Mouse (Mus musculus) lung, embryonic 14.5 days (tissue): Measurements from ENCODE around the gene Eno1. TPM values are rescaled to one million over a fixed set of nuclear protein-coding genes. Genes with fewer than 3 reads are reported as not detected.

Source experiments
- ATAC-seq: fragments of 200-750 bp; cut with Nextera tagmentation; 2 replicates; pipeline ENCODE4 v1.8.0; 2017; ENCODE audit warnings: mild to moderate bottlenecking, moderate TSS enrichment, moderate library complexity; ENCODE audit not compliant: insufficient read depth
- DNase-seq: peaks from one replicate; pipeline ENCODE4 v3.0.0-alpha.2; 2015
- H3K27ac ChIP-seq: fragments of 300-500 bp; sonication (generic); 2 replicates; pipeline ENCODE4 v1.5.1; 2014; ENCODE audit warnings: low read depth, mild to moderate bottlenecking, moderate library complexity
- H3K27me3 ChIP-seq: fragments of 300-500 bp; sonication (generic); 2 replicates; pipeline ENCODE4 v1.6.1; 2014; ENCODE audit warnings: low read length, control low read depth; ENCODE audit not compliant: insufficient read depth
- H3K36me3 ChIP-seq: fragments of 300-500 bp; sonication (generic); 2 replicates; pipeline ENCODE4 v1.6.1; 2014; ENCODE audit warnings: control low read depth; ENCODE audit not compliant: insufficient read depth
- H3K4me1 ChIP-seq: fragments of 300-500 bp; sonication (generic); 2 replicates; pipeline ENCODE4 v1.6.1; 2014; ENCODE audit warnings: antibody characterized with exemption, control low read depth; ENCODE audit not compliant: insufficient read depth
- H3K4me2 ChIP-seq: fragments of 300-500 bp; sonication (generic); 2 replicates; pipeline ENCODE4 v1.6.1; 2014; ENCODE audit warnings: mild to moderate bottlenecking
- H3K4me3 ChIP-seq: fragments of 300-500 bp; sonication (generic); 2 replicates; pipeline ENCODE4 v1.5.1; 2014; ENCODE audit warnings: low read depth, low read length
- H3K9ac ChIP-seq: fragments of 300-500 bp; sonication (generic); 2 replicates; pipeline ENCODE4 v1.6.1; 2014
- H3K9me3 ChIP-seq: fragments of 300-500 bp; sonication (generic); 2 replicates; pipeline ENCODE4 v1.6.1; 2016; ENCODE audit warnings: low read depth, low read length, control low read depth
- CTCF ChIP-seq: IDR thresholded peaks from 2 replicates; pipeline ENCODE4 v1.5.1; 2016; ENCODE audit warnings: antibody characterized with exemption, low read depth
- WGBS: fragments of 180-500 bp; shearing (Covaris S2); extraction: QIAGEN DNeasy Blood & Tissue Kit; methylation state at CpG from one replicate; pipeline ENCODE4 v1.1.7; 2014; 5-methylcytosine and 5-hydroxymethylcytosine counted together
- polyA plus RNA-seq: library from polyadenylated mRNA; unstranded; fragments of >200 nt; fragmentation: Nextera tagmentation; extraction: Ambion mirVana; gene quantifications from 2 replicates; pipeline ENCODE4 v1.2.1, GENCODE M21; 2014

Gene Eno1
- polyA plus RNA-seq, 1 experiment from 2014 or later = 1,952 TPM

- H3K4me1 ChIP-seq = peaks cover 11% of the 10 kb centered on the region; the same call in 1 of the 2 replicates
- peak overlapping the region; percentile 77 for H3K27ac ChIP-seq
- TF ChIP-seq CTCF = no peak
- H3K36me3 ChIP-seq = no peaks in the 10 kb centered on the region
- no peak overlapping the region for H3K4me3 ChIP-seq
- WGBS = 46% methylated on average over 14 of the region's 14 CpGs
- no peaks in the 10 kb centered on the region for H3K9me3 ChIP-seq
- no peak for DNase-seq
- H3K27me3 ChIP-seq = no peaks in the 10 kb centered on the region
- ATAC-seq = no peak
- H3K4me2 ChIP-seq = no peak overlapping the region
- H3K9ac ChIP-seq = no peak overlapping the region
Measured at GRCm38 (mm10) chr4:150258388-150258787, 21.9 kb downstream of the Eno1 start.

- H3K27ac ChIP-seq = no peak overlapping the region
- no peaks in the 10 kb centered on the region for H3K9me3 ChIP-seq
- H3K4me3 ChIP-seq = no peak overlapping the region
- H3K4me2 ChIP-seq = no peak overlapping the region
- peaks cover 11% of the 10 kb centered on the region; the same call in 1 of the 2 replicates for H3K4me1 ChIP-seq
- TF ChIP-seq CTCF = no peak
- no peaks in the 10 kb centered on the region for H3K27me3 ChIP-seq
- ATAC-seq (no peak), DNase-seq (no peak)
- 89% methylated on average over 7 of the region's 7 CpGs for WGBS
- no peaks in the 10 kb centered on the region for H3K36me3 ChIP-seq
- H3K9ac ChIP-seq = no peak overlapping the region
Measured at GRCm38 (mm10) chr4:150259577-150259976, 23.1 kb downstream of the Eno1 start.

GRCm38 (mm10) chr4:150260111-150260510 lies 23.6 kb downstream of the Eno1 start:
- no peak for ATAC-seq
- H3K27ac ChIP-seq = no peak overlapping the region
- H3K4me1 ChIP-seq = peaks cover 11% of the 10 kb centered on the region; the same call in 1 of the 2 replicates
- H3K9me3 ChIP-seq = no peaks in the 10 kb centered on the region
- no peaks in the 10 kb centered on the region for H3K27me3 ChIP-seq
- no peak for TF ChIP-seq CTCF
- no peak overlapping the region for H3K4me3 ChIP-seq
- no peak overlapping the region for H3K9ac ChIP-seq
- no peaks in the 10 kb centered on the region for H3K36me3 ChIP-seq
- no peak for DNase-seq
- 35% methylated on average over 7 of the region's 7 CpGs for WGBS
- no peak overlapping the region for H3K4me2 ChIP-seq

- Histone ChIP-seq H3K27ac (no peak overlapping the region), H3K4me2 (no peak overlapping the region), H3K4me3 (no peak overlapping the region), H3K9me3 (no peaks in the 10 kb centered on the region), H3K36me3 (no peaks in the 10 kb centered on the region), H3K27me3 (no peaks in the 10 kb centered on the region), H3K9ac (no peak overlapping the region), H3K4me1 (peaks cover 11% of the 10 kb centered on the region; the same call in 1 of the 2 replicates)
- DNase-seq (peak; percentile 70), ATAC-seq (no peak)
- peak; percentile 57 for TF ChIP-seq CTCF
- 40% methylated on average over 6 of the region's 6 CpGs for WGBS
Measured at GRCm38 (mm10) chr4:150260745-150261144, 24.2 kb downstream of the Eno1 start.

GRCm38 (mm10) chr4:150262301-150262700 lies 25.8 kb downstream of the Eno1 start:
- no peak for DNase-seq
- Histone ChIP-seq H3K4me1 (peaks cover 11% of the 10 kb centered on the region; the same call in 1 of the 2 replicates), H3K9me3 (no peaks in the 10 kb centered on the region), H3K9ac (no peak overlapping the region), H3K27ac (no peak overlapping the region), H3K4me3 (no peak overlapping the region), H3K4me2 (no peak overlapping the region), H3K36me3 (no peaks in the 10 kb centered on the region), H3K27me3 (no peaks in the 10 kb centered on the region)
- WGBS = 59% methylated on average over 8 of the region's 8 CpGs
- TF ChIP-seq CTCF = no peak
- ATAC-seq = no peak

- Histone ChIP-seq H3K9me3 (no peaks in the 10 kb centered on the region), H3K4me3 (no peak overlapping the region), H3K27me3 (no peaks in the 10 kb centered on the region), H3K4me2 (no peak overlapping the region), H3K4me1 (peaks cover 15% of the 10 kb centered on the region), H3K36me3 (no peaks in the 10 kb centered on the region), H3K9ac (no peak overlapping the region), H3K27ac (no peak overlapping the region)
- 51% methylated on average over 7 of the region's 7 CpGs for WGBS
- DNase-seq (peak; percentile 73), ATAC-seq (no peak)
- peak; percentile 54 for TF ChIP-seq CTCF
Measured at GRCm38 (mm10) chr4:150264903-150265302, 28.4 kb downstream of the Eno1 start.

GRCm38 (mm10) chr4:150265471-150265870 lies 28.9 kb downstream of the Eno1 start:
- H3K27ac ChIP-seq = no peak overlapping the region
- no peak for TF ChIP-seq CTCF
- 67% methylated on average over 5 of the region's 5 CpGs for WGBS

More at GRCm38 (mm10) chr4:150265471-150265870, 28.9 kb downstream of the Eno1 start:
- H3K4me1 ChIP-seq = peaks cover 16% of the 10 kb centered on the region
- no peak overlapping the region for H3K4me3 ChIP-seq
- no peaks in the 10 kb centered on the region for H3K9me3 ChIP-seq
- H3K4me2 ChIP-seq = no peak overlapping the region
- H3K27me3 ChIP-seq = no peaks in the 10 kb centered on the region
- ATAC-seq = no peak
- no peak overlapping the region for H3K9ac ChIP-seq
- H3K36me3 ChIP-seq = no peaks in the 10 kb centered on the region
- DNase-seq = no peak
